Mouse (Mus musculus) olfactory bulb, adult 2 months (tissue): ENCODE results near the gene Nectin2.

Experiments
- CTCF ChIP-seq: fragments of 200-500 bp; IDR thresholded peaks from 2 replicates; pipeline ENCODE4 v1.5.1; 2012; ENCODE audit warnings: low read depth, mild to moderate bottlenecking, low read length, moderate library complexity; ENCODE audit not compliant: insufficient read depth
- POLR2A ChIP-seq: fragments of 200-500 bp; IDR thresholded peaks from 2 replicates; pipeline ENCODE4 v1.6.1; 2012; ENCODE audit warnings: mild to moderate bottlenecking, low read depth, low read length, moderate library complexity; ENCODE audit not compliant: insufficient read depth

- no peak for TF ChIP-seq POLR2A
- TF ChIP-seq CTCF = no peak
Observed at GRCm38 (mm10) chr7:19726541-19726940, 23.7 kb downstream of the Nectin2 start.
